ENCODE assay signal across 8 mouse cellular contexts in the genomic region with DNA sequence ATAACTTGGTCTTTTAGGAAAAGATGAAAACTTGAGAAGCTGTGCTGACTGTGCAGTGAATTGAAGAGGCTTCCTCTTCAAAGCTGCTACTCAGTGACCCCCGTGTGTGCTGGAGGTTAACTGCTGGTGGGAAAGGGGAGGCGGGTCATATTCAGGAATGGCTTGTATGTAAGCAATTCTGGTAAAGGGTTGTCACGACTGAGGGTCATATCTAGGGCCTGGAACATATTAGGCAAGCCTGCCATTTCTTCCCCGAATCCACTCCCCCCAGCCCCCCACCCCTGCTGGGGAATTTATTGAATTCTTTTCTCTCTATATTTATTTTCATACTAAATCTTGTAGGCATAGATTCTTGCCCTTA. TPM values are rescaled to one million over a fixed set of nuclear protein-coding genes. Genes with fewer than 3 reads are reported as not detected.
A peak's percentile ranks its signal among the peaks of the same experiment; 100 is the strongest.
DNase-seq lines count a peak whose midpoint lies in the region; ATAC-seq and TF ChIP-seq lines count a peak whose summit lies in the region.

No protein-coding gene starts in this region.

- no peaks in the 10 kb centered on the region for H3K36me3 ChIP-seq in heart, embryonic 14.5 days (ENCODE audit: control insufficient read depth, insufficient read depth, low read length)
- no peaks in the 10 kb centered on the region for H3K36me3 ChIP-seq in stomach, postnatal 0 days (ENCODE audit: control insufficient read depth, insufficient read depth, low read length)

- 33% methylated on average over 4 of the region's 4 CpGs for WGBS in heart, embryonic 14.5 days
- 29% methylated on average over 4 of the region's 4 CpGs for WGBS in stomach, postnatal 0 days

- H3K4me3 ChIP-seq in heart, embryonic 14.5 days (ENCODE audit: control insufficient read depth in 1 of 2, insufficient read depth in 1 of 2, low read depth in 1 of 2, low read length in 2 of 2) = no peak overlapping the region
- no peak overlapping the region for H3K4me3 ChIP-seq in stomach, postnatal 0 days (ENCODE audit: low read depth, low read length)

- H3K9me3 ChIP-seq in heart, embryonic 14.5 days (ENCODE audit: control insufficient read depth, low read length) = no peaks in the 10 kb centered on the region
- no peaks in the 10 kb centered on the region for H3K9me3 ChIP-seq in stomach, postnatal 0 days (ENCODE audit: control insufficient read depth, low read length)

- H3K4me1 ChIP-seq in heart, embryonic 14.5 days (ENCODE audit: control insufficient read depth in 2 of 2, insufficient read depth in 2 of 2, low read length in 2 of 2) = peaks cover 6 to 23% of the 10 kb centered on the region in 2 experiments
- no peaks in the 10 kb centered on the region; the same call in 1 of the 2 replicates for H3K4me1 ChIP-seq in stomach, postnatal 0 days (replicated peaks; ENCODE audit: control insufficient read depth, insufficient read depth)

- TF ChIP-seq EP300 in stomach, postnatal 0 days (optimal IDR thresholded peaks at IDR 0.05) = no peak

- peak overlapping the region; percentile 12 to 72; a peak in 1 of 4 replicates for H3K27ac ChIP-seq in heart, embryonic 14.5 days (replicated peaks in 1 of 2; ENCODE audit: control insufficient read depth in 1 of 2, insufficient read depth in 1 of 2, low read depth in 2 of 2, low read length in 2 of 2)
- peak overlapping the region; percentile 19; the same call in 1 of the 2 replicates for H3K27ac ChIP-seq in stomach, postnatal 0 days (replicated peaks)

- no peak for ATAC-seq in heart, embryonic 14.5 days (ENCODE audit: insufficient number of reproducible peaks, insufficient read depth, low FRiP score, low read depth)
- ATAC-seq in stomach, postnatal 0 days (ENCODE audit: low FRiP score, low TSS enrichment) = no peak

- no peaks in the 10 kb centered on the region for H3K27me3 ChIP-seq in heart, embryonic 14.5 days (ENCODE audit: control insufficient read depth, insufficient read depth, low read length)
- H3K27me3 ChIP-seq in stomach, postnatal 0 days (ENCODE audit: control insufficient read depth, insufficient read depth, low read length) = no peaks in the 10 kb centered on the region

- TF ChIP-seq CTCF in stomach, postnatal 0 days (IDR thresholded peaks at IDR 0.05; ENCODE audit: low read depth) = no peak

- H3K4me2 ChIP-seq in heart, embryonic 14.5 days (ENCODE audit: low read length) = no peak overlapping the region
- H3K4me2 ChIP-seq in stomach, postnatal 0 days (replicated peaks; ENCODE audit: low read depth) = no peak overlapping the region

- no peak for DNase-seq in heart, adult 9 months (ENCODE audit: low spot score in 2 of 2)
- DNase-seq in testis, postnatal 10 days (ENCODE audit: low spot score) = peak; percentile 38
- no peak for DNase-seq in testis, postnatal 14 days (ENCODE audit: low spot score)
- DNase-seq in kidney, postnatal 10 days = peak; percentile 27
- DNase-seq in stomach, postnatal 0 days (ENCODE audit: low spot score) = no peak
- DNase-seq in B cell, adult 2 months = no peak
- no peak for DNase-seq in spleen, postnatal 4 days (ENCODE audit: low spot score in 2 of 2)

- no peak overlapping the region for H3K9ac ChIP-seq in heart, embryonic 14.5 days (ENCODE audit: low read length)
- no peak overlapping the region for H3K9ac ChIP-seq in stomach, postnatal 0 days (ENCODE audit: low read length)

RNA-seq across cellular contexts. Expression of a gene that starts 46.7 kb away (rescaled TPM):
- polyA plus RNA-seq in heart, embryonic 14.5 days (2014; fragmentation: Nextera tagmentation; extraction: Ambion mirVana) = 57.6 and 60.6 TPM in 2 replicates
- polyA plus RNA-seq in stomach, postnatal 0 days (2015; fragmentation: Nextera tagmentation; extraction: Ambion mirVana) = 22.2 and 25.8 TPM in 2 replicates

Comparison
In these comparisons a context has a peak if more than half of its experiments do, and no peak if none do; other contexts are left out.
1. DNase-seq: peak in testis, postnatal 10 days (single experiment) and kidney, postnatal 10 days (single experiment); none in heart, adult 9 months (0 of 2), testis, postnatal 14 days (single experiment), stomach, postnatal 0 days (single experiment), B cell, adult 2 months (0 of 2) and spleen, postnatal 4 days (0 of 2).